Mouse (Mus musculus): ENCODE data around the gene Dynll2. TPM values are rescaled to one million over a fixed set of nuclear protein-coding genes. Genes with fewer than 3 reads are reported as not detected.

Gene Dynll2
- total and polyA plus RNA-seq, 2 experiments from 2014 or later, result 56.8 to 72.1 TPM

DNA sequence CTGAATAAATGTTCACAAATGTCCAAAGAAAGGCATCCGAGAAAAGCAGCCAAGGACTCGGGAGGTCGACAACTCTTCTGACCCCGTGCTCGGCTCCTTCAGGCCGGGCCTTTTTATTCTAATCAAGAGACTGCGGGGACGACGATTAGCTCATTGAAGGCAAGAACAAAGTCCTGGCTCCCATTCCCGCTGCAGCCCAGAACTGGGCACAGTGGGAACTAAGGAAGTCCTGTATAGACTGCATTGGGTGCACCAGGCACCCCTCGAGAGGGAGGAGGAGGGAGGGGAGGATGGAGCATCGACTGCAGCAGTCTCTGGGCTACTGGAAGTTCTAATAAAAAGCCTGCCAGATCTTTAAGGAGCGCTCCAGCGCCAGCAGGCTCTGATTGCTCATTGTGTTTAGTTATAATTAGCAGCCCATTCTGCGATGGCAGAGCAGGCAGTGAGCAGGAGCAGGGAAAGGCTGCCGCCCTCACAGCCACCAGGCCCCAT lies 40.9 kb upstream of the Dynll2 start:
- H3K4me1 ChIP-seq (ENCODE audit: insufficient read depth, low read length), result no peaks in the 10 kb centered on the region
- no peaks in the 10 kb centered on the region for H3K9me3 ChIP-seq (ENCODE audit: low read length)
- no peak overlapping the region for H3K4me3 ChIP-seq (ENCODE audit: low read depth, low read length)
- no peak for ATAC-seq (ENCODE audit: low FRiP score)
- H3K9ac ChIP-seq (replicated peaks; ENCODE audit: low read length, poor library complexity, severe bottlenecking), result no peak overlapping the region
- H3K36me3 ChIP-seq (ENCODE audit: insufficient read depth, low read length), result no peaks in the 10 kb centered on the region
- H3K27ac ChIP-seq (ENCODE audit: low read depth, low read length), result no peak overlapping the region
- 11% methylated on average over 16 of the region's 16 CpGs for WGBS
- no peaks in the 10 kb centered on the region for H3K27me3 ChIP-seq (ENCODE audit: insufficient read depth, low read length)
- TF ChIP-seq CTCF (IDR thresholded peaks at IDR 0.05), result no peak
- no peak overlapping the region for H3K4me2 ChIP-seq (ENCODE audit: low read depth, low read length, poor library complexity, severe bottlenecking)
- DNase-seq (ENCODE audit: low spot score), result peak; percentile 42

DNA sequence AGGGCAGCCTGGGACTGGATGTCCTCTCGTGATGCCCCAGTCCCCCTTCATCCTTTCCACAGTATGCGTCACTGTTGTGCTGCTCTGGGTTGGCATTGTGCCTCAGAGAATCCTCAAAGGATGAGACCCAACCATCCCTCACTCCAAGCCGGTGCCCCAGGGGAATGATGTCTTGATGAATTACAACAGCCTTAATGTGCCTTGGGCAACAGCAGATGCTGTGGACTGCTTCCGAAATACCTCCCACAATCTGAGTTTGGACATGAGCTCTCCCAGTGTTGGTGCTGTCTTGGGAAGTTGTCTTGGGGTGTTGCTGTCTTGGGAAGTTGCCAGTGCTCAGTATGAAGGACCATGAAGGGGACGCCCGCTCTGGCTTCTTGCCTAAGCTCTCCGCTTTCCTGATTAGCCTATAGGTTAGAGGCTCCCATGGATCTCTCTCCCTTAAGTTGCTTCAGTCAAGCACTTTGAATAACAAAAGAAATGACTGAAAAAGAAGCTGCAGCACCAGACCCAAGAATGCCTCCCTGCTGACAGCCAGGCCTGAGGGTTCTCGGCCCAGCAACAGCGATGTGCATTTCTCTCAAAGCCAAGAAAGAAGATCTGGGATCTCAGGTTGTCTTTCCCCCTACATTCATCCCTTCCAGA lies 40.2 kb upstream of the Dynll2 start:
- Histone ChIP-seq H3K36me3 (ENCODE audit: insufficient read depth, low read length) (no peaks in the 10 kb centered on the region), H3K4me2 (ENCODE audit: low read depth, low read length, poor library complexity, severe bottlenecking) (no peak overlapping the region), H3K9me3 (ENCODE audit: low read length) (no peaks in the 10 kb centered on the region), H3K4me1 (ENCODE audit: insufficient read depth, low read length) (no peaks in the 10 kb centered on the region), H3K4me3 (ENCODE audit: low read depth, low read length) (no peak overlapping the region), H3K27me3 (ENCODE audit: insufficient read depth, low read length) (no peaks in the 10 kb centered on the region), H3K9ac (replicated peaks; ENCODE audit: low read length, poor library complexity, severe bottlenecking) (no peak overlapping the region), H3K27ac (ENCODE audit: low read depth, low read length) (no peak overlapping the region)
- TF ChIP-seq CTCF (IDR thresholded peaks at IDR 0.05), result no peak
- 41% methylated on average over 9 of the region's 9 CpGs for WGBS
- ATAC-seq (ENCODE audit: low FRiP score), result no peak
- DNase-seq (ENCODE audit: low spot score), result peak; percentile 13

DNA sequence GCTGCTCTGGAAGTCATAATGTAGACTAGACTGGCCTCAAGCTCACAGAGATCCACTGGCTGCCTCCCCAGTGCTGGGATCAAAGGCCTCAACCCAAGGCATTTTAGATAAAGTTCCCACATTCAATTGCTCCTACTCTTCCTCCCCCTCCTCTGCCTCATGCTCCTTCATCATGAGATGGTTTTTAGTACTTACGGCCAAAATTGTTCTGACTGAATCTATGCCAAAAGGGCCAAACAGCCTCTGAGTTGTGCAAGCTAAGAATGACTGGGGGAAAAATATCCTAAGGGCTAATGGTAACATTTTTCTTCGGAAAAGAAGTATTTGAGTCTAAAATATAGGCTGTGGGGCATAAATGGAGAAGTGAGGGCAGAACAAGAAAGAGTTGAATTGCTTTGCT lies 36.6 kb upstream of the Dynll2 start:
- WGBS, result 88% methylated on average over 2 of the region's 2 CpGs
- no peak overlapping the region for H3K9ac ChIP-seq (replicated peaks; ENCODE audit: low read length, poor library complexity, severe bottlenecking)
- H3K4me3 ChIP-seq (ENCODE audit: low read depth, low read length), result no peak overlapping the region
- TF ChIP-seq CTCF (IDR thresholded peaks at IDR 0.05), result no peak
- no peaks in the 10 kb centered on the region for H3K9me3 ChIP-seq (ENCODE audit: low read length)
- no peaks in the 10 kb centered on the region for H3K36me3 ChIP-seq (ENCODE audit: insufficient read depth, low read length)
- no peaks in the 10 kb centered on the region for H3K4me1 ChIP-seq (ENCODE audit: insufficient read depth, low read length)
- no peak for ATAC-seq (ENCODE audit: low FRiP score)
- H3K4me2 ChIP-seq (ENCODE audit: low read depth, low read length, poor library complexity, severe bottlenecking), result no peak overlapping the region
- no peak for DNase-seq (ENCODE audit: low spot score)
- H3K27ac ChIP-seq (ENCODE audit: low read depth, low read length), result no peak overlapping the region
- no peaks in the 10 kb centered on the region for H3K27me3 ChIP-seq (ENCODE audit: insufficient read depth, low read length)

DNA sequence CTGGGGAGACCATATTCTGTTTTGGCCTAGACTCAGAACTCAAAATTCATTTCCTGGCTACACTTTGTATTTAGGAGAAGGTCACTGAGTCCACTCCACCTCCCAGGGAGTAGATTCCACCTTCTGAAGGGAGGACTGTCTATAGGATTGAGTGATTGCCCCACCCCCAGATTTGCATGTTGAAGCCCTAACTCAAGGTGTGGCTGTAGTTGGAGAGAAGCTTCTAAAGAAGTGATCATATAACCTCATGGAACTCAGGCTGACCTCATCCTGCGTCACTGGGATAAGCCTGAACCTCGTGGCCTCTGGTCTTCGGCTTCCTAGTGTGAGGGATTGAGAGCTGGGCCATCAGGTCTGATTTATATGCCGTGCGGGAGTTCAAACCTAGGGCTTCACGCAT lies 28.5 kb upstream of the Dynll2 start:
- Histone ChIP-seq H3K9ac (replicated peaks; ENCODE audit: low read length, poor library complexity, severe bottlenecking) (no peak overlapping the region), H3K4me3 (ENCODE audit: low read depth, low read length) (no peak overlapping the region), H3K27me3 (ENCODE audit: insufficient read depth, low read length) (no peaks in the 10 kb centered on the region), H3K27ac (ENCODE audit: low read depth, low read length) (no peak overlapping the region), H3K4me2 (ENCODE audit: low read depth, low read length, poor library complexity, severe bottlenecking) (no peak overlapping the region), H3K4me1 (ENCODE audit: insufficient read depth, low read length) (no peaks in the 10 kb centered on the region), H3K36me3 (ENCODE audit: insufficient read depth, low read length) (no peaks in the 10 kb centered on the region), H3K9me3 (ENCODE audit: low read length) (no peaks in the 10 kb centered on the region)
- no peak for DNase-seq (ENCODE audit: low spot score)
- no peak for TF ChIP-seq CTCF (IDR thresholded peaks at IDR 0.05)
- ATAC-seq (ENCODE audit: low FRiP score), result no peak
- WGBS, result 87% methylated on average over 6 of the region's 6 CpGs

DNA sequence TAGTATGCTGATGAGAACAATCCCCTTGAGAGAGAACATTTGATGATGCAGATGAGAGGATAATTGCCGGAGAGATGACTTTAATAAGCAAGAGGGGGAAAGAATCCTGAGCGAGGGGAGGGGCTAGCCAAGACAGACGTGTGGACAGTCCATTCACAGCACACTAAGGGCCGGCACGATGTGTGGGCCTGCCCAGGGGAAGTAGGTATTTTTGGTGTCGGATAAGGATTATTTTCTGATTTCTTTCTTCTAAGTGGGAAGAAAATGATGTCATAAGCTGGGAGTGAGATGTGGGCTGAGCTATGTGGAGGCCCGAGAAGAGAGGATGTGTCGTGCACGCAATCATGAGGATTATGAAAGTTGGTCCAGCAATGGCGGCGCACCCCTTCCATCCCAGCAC lies 27.8 kb upstream of the Dynll2 start:
- Histone ChIP-seq H3K9ac (replicated peaks; ENCODE audit: low read length, poor library complexity, severe bottlenecking) (no peak overlapping the region), H3K27ac (ENCODE audit: low read depth, low read length) (no peak overlapping the region), H3K4me3 (ENCODE audit: low read depth, low read length) (no peak overlapping the region), H3K36me3 (ENCODE audit: insufficient read depth, low read length) (no peaks in the 10 kb centered on the region), H3K27me3 (ENCODE audit: insufficient read depth, low read length) (no peaks in the 10 kb centered on the region), H3K4me2 (ENCODE audit: low read depth, low read length, poor library complexity, severe bottlenecking) (no peak overlapping the region), H3K4me1 (ENCODE audit: insufficient read depth, low read length) (no peaks in the 10 kb centered on the region), H3K9me3 (ENCODE audit: low read length) (no peaks in the 10 kb centered on the region)
- peak; percentile 44 for DNase-seq (ENCODE audit: low spot score)
- 74% methylated on average over 11 of the region's 11 CpGs for WGBS
- ATAC-seq (ENCODE audit: low FRiP score), result no peak
- TF ChIP-seq CTCF (IDR thresholded peaks at IDR 0.05), result no peak

DNA sequence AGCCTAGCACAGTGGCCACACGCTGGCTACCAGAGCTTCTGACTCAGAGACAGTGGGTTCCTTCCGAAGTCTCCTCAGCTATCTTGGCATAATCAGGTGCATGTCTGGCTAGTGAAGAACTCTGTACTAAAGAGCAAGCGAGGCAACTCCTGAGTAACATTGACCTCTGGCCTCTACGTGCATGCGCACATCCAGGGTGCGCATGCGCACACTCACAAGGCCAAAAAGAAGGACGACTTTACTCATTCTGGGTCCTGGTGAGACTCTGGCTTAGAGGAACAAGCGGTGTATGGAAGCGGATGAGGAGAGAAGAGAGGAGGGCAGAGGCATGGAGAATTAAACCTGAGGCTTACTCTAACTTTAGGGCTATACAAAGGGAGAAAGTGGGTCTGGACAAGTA lies 26.3 kb upstream of the Dynll2 start:
- H3K9ac ChIP-seq (replicated peaks; ENCODE audit: low read length, poor library complexity, severe bottlenecking), result no peak overlapping the region
- H3K36me3 ChIP-seq (ENCODE audit: insufficient read depth, low read length), result no peaks in the 10 kb centered on the region
- H3K4me2 ChIP-seq (ENCODE audit: low read depth, low read length, poor library complexity, severe bottlenecking), result no peak overlapping the region
- H3K9me3 ChIP-seq (ENCODE audit: low read length), result no peaks in the 10 kb centered on the region
- TF ChIP-seq CTCF (IDR thresholded peaks at IDR 0.05), result no peak
- H3K27ac ChIP-seq (ENCODE audit: low read depth, low read length), result no peak overlapping the region
- H3K4me1 ChIP-seq (ENCODE audit: insufficient read depth, low read length), result peaks cover 8% of the 10 kb centered on the region
- no peak overlapping the region for H3K4me3 ChIP-seq (ENCODE audit: low read depth, low read length)
- DNase-seq (ENCODE audit: low spot score) (no peak), ATAC-seq (ENCODE audit: low FRiP score) (no peak)
- no peaks in the 10 kb centered on the region for H3K27me3 ChIP-seq (ENCODE audit: insufficient read depth, low read length)
- 93% methylated on average over 10 of the region's 10 CpGs for WGBS
